Mouse (Mus musculus) ES-E14 (cell line): Measurements from ENCODE around the gene Gm26938. TPM values are rescaled to one million over a fixed set of nuclear protein-coding genes. Genes with fewer than 3 reads are reported as not detected.

Experiments
- DNase-seq: peaks from one replicate; pipeline ENCODE4 v3.0.0-alpha.2; 2013; ENCODE audit warnings: low read depth, low spot score
- H3K27ac ChIP-seq: 2 replicates; pipeline ENCODE4 v1.5.1; 2012; ENCODE audit warnings: low read depth, mild to moderate bottlenecking, low read length, moderate library complexity, mixed read lengths; ENCODE audit not compliant: poor library complexity, insufficient read depth, severe bottlenecking
- H3K36me3 ChIP-seq: 2 replicates; pipeline ENCODE4 v1.6.1; 2012; ENCODE audit warnings: mild to moderate bottlenecking, low read length, moderate library complexity, mixed read lengths; ENCODE audit not compliant: control insufficient read depth, poor library complexity, insufficient read depth, severe bottlenecking
- H3K4me1 ChIP-seq, 2 experiments: fragments of 150-350 bp in 1 of 2; sonication (generic) in 1 of 2; 2 replicates each; pipeline ENCODE4 v1.6.1; 2012; ENCODE audit warnings: low read length in 2 of 2, mild to moderate bottlenecking in 1 of 2, mixed read lengths in 1 of 2; ENCODE audit not compliant: control insufficient read depth in 2 of 2, insufficient read depth in 2 of 2, poor library complexity in 1 of 2
- H3K4me3 ChIP-seq, 2 experiments: fragments of 150-350 bp in 1 of 2; sonication (generic) in 1 of 2; 2 replicates each; pipeline ENCODE4 v1.5.1; 2012; ENCODE audit warnings: low read length in 2 of 2, low read depth in 1 of 2, mild to moderate bottlenecking in 1 of 2, mixed read lengths in 1 of 2; ENCODE audit not compliant: insufficient read depth in 1 of 2, poor library complexity in 1 of 2, severe bottlenecking in 1 of 2
- H3K9ac ChIP-seq: 2 replicates; pipeline ENCODE4 v1.6.1; 2012; ENCODE audit warnings: low read depth, mild to moderate bottlenecking, low read length, mixed read lengths; ENCODE audit not compliant: poor library complexity, insufficient read depth, severe bottlenecking
- H3K9me3 ChIP-seq: fragments of 150-350 bp; sonication (generic); 2 replicates; pipeline ENCODE4 v1.6.1; 2012; ENCODE audit warnings: low read depth, mild to moderate bottlenecking, low read length; ENCODE audit not compliant: control insufficient read depth, insufficient read depth
- CHD2 ChIP-seq: IDR thresholded peaks from 2 replicates; pipeline ENCODE4 v1.6.1; 2014; ENCODE audit warnings: mild to moderate bottlenecking, low read depth, low read length, inconsistent platforms
- HCFC1 ChIP-seq: IDR thresholded peaks from 2 replicates; pipeline ENCODE4 v1.6.1; 2012; ENCODE audit warnings: low read length, inconsistent platforms, borderline replicate concordance; ENCODE audit not compliant: insufficient read depth
- MAFK ChIP-seq: IDR thresholded peaks from 2 replicates; pipeline ENCODE4 v1.6.1; 2014; ENCODE audit warnings: mild to moderate bottlenecking, low read depth, low read length, inconsistent platforms; ENCODE audit not compliant: insufficient read depth
- ZC3H11A ChIP-seq: IDR thresholded peaks from 2 replicates; pipeline ENCODE4 v1.6.1; 2012; ENCODE audit warnings: low read depth, mild to moderate bottlenecking, inconsistent platforms, low read length, borderline replicate concordance
- ZNF384 ChIP-seq: IDR thresholded peaks from 2 replicates; pipeline ENCODE4 v1.6.1; 2012; ENCODE audit warnings: low read depth, low read length, inconsistent platforms
- in situ Hi-C, 2 experiments: fragments of 600-800 bp; cut with MboI; formaldehyde crosslinking; loops; one replicate each; pipeline ENCODE4 v1.15.1; 2025; ENCODE audit warnings: low sequenced_read_pairs in 2 of 2, inconsistent platforms in 1 of 2; ENCODE audit not compliant: unreplicated experiment in 2 of 2
- total RNA-seq: library from RNA; depleted of rRNA; stranded (reverse); fragments of 300-350 nt; gene quantifications from 2 replicates; pipeline ENCODE4 v1.2.3, GENCODE M21; 2012

Gene Gm26938
- total RNA-seq, 1 experiment: not detected

GRCm38 (mm10) chr5:139819538-139820181 lies 6.5 kb downstream of the Gm26938 start, which contains the start of gene Tmem184a:
Gene Tmem184a (minus strand): TSS chr5:139819917.
- in situ Hi-C loops: no loop called here
- DNase-seq: no peak
- peaks cover 0 to under 1% of the 10 kb centered on the region in 2 experiments; a peak in 1 of 4 replicates for H3K4me1 ChIP-seq
- H3K36me3 ChIP-seq: peaks cover 15% of the 10 kb centered on the region
- no peak within 1 kb of the TSS for H3K9ac ChIP-seq
- no peaks in the 10 kb centered on the region for H3K9me3 ChIP-seq
- TF ChIP-seq ZC3H11A (no peak), HCFC1 (no peak), ZNF384 (no peak), CHD2 (no peak), MAFK (no peak)
- no peak within 1 kb of the TSS for H3K4me3 ChIP-seq
- H3K27ac ChIP-seq: no peak within 1 kb of the TSS

- H3K9ac ChIP-seq: no peak overlapping the region
- peaks cover 13% of the 10 kb centered on the region; the same call in 1 of the 2 replicates for H3K36me3 ChIP-seq
- H3K4me1 ChIP-seq: peaks cover 0 to 7% of the 10 kb centered on the region in 2 experiments; a peak in 1 of 4 replicates
- H3K9me3 ChIP-seq: no peaks in the 10 kb centered on the region
- TF ChIP-seq CHD2 (no peak), HCFC1 (no peak), ZC3H11A (no peak), MAFK (no peak), ZNF384 (no peak)
- H3K27ac ChIP-seq: no peak overlapping the region
- H3K4me3 ChIP-seq: no peak overlapping the region
- in situ Hi-C loops: no loop called here
- no peak for DNase-seq
Observed at GRCm38 (mm10) chr5:139818801-139819200, 7.4 kb downstream of the Gm26938 start.

- Histone ChIP-seq H3K4me1 (peaks cover 0 to 7% of the 10 kb centered on the region in 2 experiments; a peak in 1 of 4 replicates), H3K36me3 (peaks cover 7% of the 10 kb centered on the region; the same call in 1 of the 2 replicates), H3K9ac (no peak overlapping the region), H3K4me3 (no peak overlapping the region), H3K9me3 (no peaks in the 10 kb centered on the region), H3K27ac (no peak overlapping the region)
- DNase-seq: no peak
- TF ChIP-seq CHD2: no peak
- no peak for TF ChIP-seq ZNF384
- TF ChIP-seq MAFK: no peak
- TF ChIP-seq ZC3H11A: no peak
- no peak for TF ChIP-seq HCFC1
- in situ Hi-C loops: no loop called here
Observed at GRCm38 (mm10) chr5:139818056-139818455, 8.2 kb downstream of the Gm26938 start.

DNA sequence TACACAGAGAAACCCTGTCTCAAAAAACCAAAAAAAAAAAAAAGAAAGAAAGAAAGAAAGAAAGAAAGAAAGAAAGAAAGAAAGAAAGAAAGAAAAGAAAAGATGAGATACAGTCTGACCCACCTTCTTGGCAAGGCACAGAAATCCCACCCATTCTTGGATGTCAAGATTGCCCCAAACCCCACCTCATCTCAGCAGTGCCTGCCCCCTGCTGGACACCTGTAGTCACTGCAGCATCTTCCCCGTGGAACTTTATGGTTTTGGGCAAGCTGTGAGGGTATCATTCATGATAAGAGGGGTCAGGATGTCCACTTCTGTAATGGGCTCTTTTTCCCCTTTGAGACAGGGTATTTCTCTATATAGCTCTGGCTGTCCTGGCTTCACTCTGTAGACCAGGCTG lies 8.9 kb downstream of the Gm26938 start:
- Histone ChIP-seq H3K9me3 (no peaks in the 10 kb centered on the region), H3K27ac (no peak overlapping the region), H3K4me1 (peaks cover 0 to 9% of the 10 kb centered on the region in 2 experiments; a peak in 1 of 4 replicates), H3K36me3 (peaks cover 3% of the 10 kb centered on the region; the same call in 1 of the 2 replicates), H3K9ac (no peak overlapping the region), H3K4me3 (no peak overlapping the region)
- no peak for DNase-seq
- no peak for TF ChIP-seq MAFK
- TF ChIP-seq HCFC1: no peak
- no peak for TF ChIP-seq CHD2
- TF ChIP-seq ZC3H11A: no peak; the same call in 1 of the 2 replicates
- TF ChIP-seq ZNF384: no peak
- in situ Hi-C loops: no loop called here
